Mouse (Mus musculus) layer of hippocampus, adult 2 months (tissue): ENCODE results near the gene Cracr2b. TPM values are rescaled to one million over a fixed set of nuclear protein-coding genes. Genes with fewer than 3 reads are reported as not detected.

ENCODE experiments used
- DNase-seq, 2 experiments: peaks; one replicate each; pipeline ENCODE4 v3.0.0; 2022; ENCODE audit warnings: low spot score in 2 of 2
- H3K27ac ChIP-seq: fragments of 200-600 bp; 2 replicates; pipeline ENCODE4 v1.8.1; 2022
- H3K4me3 ChIP-seq: fragments of 200-600 bp; 2 replicates; pipeline ENCODE4 v1.8.1; 2022; ENCODE audit warnings: mild to moderate bottlenecking
- CTCF ChIP-seq: fragments of 200-600 bp; conservative IDR thresholded peaks from 2 replicates; pipeline ENCODE4 v1.8.1; 2022; ENCODE audit warnings: antibody characterized with exemption, mild to moderate bottlenecking, moderate library complexity
- long read RNA-seq, 2 experiments: library from polyadenylated mRNA; stranded (forward); transcript quantifications; one replicate each; pipeline ENCODE4 v2.0.0; 2021; ENCODE audit warnings: borderline mapping rate in 2 of 2
- total RNA-seq, 2 experiments: library from RNA; stranded (reverse); gene quantifications; 2 replicates each; pipeline ENCODE4 v1.2.3; 2021

Gene Cracr2b
- total RNA-seq, result 1 to 10 TPM; 4.1 to 6.7 TPM
- long read RNA-seq, experiment 1, partial matches to known transcripts, result 1 of 3 reads
- long read RNA-seq, experiment 1, other reads (novel, unspliced or antisense), result 2 of 3 reads
- long read RNA-seq, experiment 2, partial matches to known transcripts, result 2 of 4 reads
- long read RNA-seq, experiment 2, other reads (novel, unspliced or antisense), result 2 of 4 reads

DNA sequence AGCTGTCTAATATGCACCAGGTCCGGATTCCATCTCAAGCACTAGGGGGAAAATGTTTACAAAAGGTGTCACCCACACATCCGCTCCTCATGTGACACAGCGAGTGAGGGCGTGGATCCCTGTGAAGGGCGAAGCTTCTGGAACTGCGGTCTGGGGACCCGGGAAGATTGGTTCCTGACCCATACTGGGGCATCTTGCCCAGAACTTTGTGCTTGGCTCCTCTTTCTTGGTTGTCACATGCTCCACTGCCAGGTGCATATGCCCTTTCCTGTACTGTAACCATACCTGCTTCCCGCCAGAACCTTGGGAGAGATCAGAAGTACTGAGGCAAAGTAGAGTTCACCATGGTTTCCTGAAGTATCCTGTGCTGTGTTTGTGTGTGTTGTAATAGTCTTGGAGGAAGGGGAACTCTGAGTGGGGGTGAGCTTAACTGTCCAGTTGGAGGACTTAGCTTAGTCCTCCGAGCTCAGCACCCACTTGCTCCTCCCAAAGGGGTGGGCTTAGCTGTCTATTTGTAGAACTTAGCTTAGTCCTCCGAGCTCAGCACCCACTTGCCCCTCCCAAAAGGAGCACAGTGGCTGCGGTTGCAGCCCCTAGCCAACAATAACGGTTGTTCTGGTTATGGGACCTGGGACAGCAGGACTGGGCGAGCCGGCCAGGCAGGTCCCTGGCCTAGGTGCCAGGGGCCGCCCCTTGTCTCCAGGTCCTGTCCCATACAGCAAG is at the start of gene Cracr2b:
Cracr2b (plus strand) TSS at position 704 of the 723 bp plus-strand sequence.
- peak within 1 kb of the TSS; percentile 78 for H3K27ac ChIP-seq
- H3K4me3 ChIP-seq, result peak within 1 kb of the TSS; percentile 48
- no peak for DNase-seq
- no peak for TF ChIP-seq CTCF

DNA sequence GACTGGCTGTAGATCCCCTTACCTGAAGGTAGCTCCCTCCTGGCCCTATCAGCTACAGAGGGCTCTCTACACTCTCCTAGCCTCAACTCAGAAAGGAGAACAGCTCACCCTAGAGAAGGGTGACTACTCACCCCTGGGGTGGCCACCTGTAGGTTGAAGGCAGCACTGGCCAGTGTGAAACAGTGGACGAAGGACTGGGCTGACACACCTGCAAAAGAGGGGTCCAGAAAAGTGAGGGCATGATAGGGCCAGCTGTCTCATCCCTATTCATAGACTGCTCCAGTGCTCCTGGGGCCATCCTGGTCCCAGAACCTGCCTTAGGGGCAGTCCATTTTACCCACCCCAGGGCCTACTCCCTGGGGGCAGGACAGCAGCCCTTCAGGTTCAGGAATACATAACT is 49.2 kb upstream of the Cracr2b start:
- DNase-seq, result no peak
- Histone ChIP-seq H3K27ac (no peak overlapping the region), H3K4me3 (no peak overlapping the region)
- no peak for TF ChIP-seq CTCF

DNA sequence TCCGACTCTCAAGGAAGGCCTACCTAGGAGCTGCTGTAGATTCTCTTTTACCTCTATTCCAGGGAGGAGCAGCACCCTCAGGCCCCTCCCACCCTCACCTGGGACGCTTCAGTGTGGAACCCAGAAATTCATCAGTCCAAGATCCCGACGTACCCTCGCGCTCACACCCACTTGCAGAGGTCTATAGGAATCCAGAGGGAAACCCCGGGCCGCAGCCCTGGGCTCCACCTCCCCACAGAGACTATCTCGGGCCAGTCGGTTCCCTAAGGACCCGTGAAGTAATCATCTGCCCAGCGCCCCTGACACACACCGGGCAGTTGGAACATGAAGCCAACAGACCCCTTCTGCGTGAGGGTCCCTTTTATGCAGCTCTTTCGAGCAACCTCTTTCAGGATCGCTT is 47.6 kb upstream of the Cracr2b start:
- no peak for DNase-seq
- Histone ChIP-seq H3K27ac (peak overlapping the region; percentile 93), H3K4me3 (peak overlapping the region; percentile 99)
- no peak for TF ChIP-seq CTCF

DNA sequence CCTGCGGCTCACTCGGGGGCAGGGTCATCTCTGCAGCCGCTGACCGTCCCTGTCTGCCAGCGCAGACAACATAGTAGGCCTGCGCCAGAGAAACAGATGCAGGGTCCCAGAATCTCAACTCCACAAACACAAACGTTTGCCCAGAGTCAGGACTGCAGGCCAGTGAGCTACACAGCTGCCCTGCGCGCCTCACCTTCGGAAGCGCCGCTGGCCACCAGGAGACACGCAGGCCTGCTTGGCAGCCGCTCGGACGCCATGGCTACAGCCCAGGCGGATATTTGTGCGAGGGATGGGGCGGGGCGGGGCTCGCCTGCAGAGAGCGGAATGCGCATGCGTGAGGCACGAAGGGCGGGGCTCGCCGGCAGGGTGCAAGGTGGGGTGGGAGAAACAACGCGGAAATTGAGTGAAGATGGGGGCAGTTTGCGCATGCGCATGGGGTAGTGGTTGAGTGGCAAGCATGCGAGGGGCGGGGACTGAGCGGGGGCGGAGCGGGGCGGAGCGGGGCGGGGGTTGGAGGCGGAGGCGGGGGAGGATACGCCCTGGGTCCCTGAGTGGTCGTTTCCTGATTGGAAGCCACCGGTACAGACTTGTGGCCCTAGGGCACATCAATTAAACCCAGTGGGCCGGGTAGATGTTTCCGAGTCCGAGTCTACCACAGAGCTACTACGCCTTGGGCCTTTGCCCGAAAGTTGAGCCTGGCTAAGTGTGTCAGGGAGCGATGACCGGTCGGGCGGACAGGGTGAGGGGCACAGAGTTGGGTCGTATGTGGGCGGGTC is 46.9 kb upstream of the Cracr2b start, which contains the start of gene Gatd1:
Gatd1 (minus strand) TSS at position 328 of the 776 bp plus-strand sequence.
- peak; percentile 37 for TF ChIP-seq CTCF
- Histone ChIP-seq H3K4me3 (peak within 1 kb of the TSS; percentile 99), H3K27ac (peak within 1 kb of the TSS; percentile 94)
- DNase-seq, result peak; percentile 99 to 100

DNA sequence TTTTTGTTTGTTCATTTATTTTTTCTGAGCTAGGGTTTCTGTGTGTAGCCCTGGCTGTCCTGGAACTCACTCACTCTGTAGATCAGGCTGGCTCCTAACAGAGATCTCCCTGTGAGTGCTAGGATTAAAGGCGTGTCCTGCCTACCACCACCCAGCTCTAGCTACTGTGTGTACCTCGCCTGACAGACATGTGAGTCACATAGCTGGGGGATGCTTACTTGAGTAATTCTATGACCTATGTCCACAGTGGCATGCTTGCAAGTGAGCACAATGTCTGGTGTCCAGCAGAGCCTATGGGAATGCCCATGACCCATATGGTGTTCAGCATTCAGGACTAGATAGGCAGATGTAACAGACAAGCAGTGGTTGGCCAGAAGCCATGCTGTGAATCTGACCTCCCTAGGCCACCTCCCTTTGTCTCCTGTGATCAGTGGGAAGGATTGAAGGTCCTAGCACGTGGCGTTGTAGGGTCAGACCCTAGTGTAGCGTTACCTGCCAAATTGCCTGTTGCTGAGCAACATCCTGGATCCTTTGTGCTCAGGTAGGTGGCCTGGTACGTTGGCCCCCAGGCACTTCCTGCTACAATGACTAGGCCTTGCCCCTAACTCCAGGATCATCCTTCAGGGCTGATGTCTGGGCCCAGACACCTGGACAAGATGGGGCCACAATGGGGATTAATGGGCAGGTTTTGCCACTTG is 44.6 kb upstream of the Cracr2b start:
- DNase-seq, result no peak
- no peak for TF ChIP-seq CTCF
- Histone ChIP-seq H3K27ac (no peak overlapping the region), H3K4me3 (no peak overlapping the region)

DNA sequence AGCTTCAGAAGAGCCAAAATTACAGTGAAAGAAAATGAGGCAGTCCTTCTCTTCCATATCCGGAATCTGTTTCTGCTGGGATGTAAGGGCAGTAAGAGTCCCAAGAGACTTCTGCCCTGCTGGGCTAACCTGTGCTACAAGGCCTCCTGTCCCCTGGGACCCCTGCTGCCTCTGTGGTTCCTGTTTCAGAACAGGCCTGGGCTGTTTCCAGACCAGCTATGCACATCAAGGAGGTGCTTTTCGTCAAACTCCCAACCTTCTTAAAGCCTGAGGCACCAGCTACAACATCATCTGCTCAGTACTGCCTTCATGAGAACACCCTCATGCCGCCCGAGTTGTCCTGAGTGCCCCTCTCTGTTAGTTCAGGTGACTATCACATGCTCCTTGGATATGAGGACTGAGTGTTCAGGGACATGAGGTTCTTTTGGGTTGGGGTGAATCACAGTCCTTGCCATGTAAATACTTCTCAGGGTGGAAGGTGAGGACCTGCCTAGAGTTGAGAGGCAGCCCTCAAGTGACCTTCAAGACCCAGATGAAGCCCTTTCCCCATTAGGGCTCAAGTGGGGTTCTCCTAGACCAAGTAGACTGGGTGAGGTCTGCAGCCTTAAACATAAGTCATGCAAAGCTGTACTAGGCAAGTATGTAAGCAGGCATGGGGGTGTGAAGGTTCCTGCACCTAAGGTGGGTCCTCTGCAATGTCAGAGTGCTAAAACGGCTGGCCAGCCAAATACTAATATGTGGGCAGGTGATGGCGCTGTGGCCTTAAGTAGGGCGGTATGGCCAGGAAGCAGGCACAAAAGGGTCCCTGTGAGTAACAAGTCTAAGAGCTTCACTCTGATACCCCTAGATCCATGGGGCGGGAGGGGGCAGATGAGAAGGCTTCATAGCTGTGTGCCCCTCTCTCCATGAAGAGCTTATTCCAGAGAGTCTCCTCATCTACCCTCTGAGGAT is 42.9 kb upstream of the Cracr2b start:
- Histone ChIP-seq H3K27ac (no peak overlapping the region), H3K4me3 (no peak overlapping the region)
- peak; percentile 16; the same call in 1 of the 2 replicates for TF ChIP-seq CTCF
- no peak for DNase-seq

DNA sequence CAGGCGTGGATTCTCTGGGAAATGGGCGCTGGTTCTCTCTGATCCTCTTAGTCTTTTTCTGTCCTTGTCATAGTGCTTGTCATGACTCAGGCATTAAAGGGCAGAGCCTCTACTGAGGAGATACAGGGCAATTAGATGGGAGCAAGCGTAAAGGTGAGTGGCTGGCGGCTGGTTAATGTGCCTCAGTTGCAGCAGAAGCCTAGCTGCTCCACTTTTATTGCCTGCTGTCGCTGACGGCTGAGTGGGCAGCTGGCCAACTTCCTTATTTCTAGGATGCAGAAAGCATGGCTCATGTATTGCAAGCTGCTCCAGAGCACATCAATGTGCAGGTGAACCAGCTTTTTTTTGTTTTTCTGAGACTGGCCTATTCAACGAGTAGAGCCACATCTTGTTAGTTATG is 41.9 kb upstream of the Cracr2b start:
- Histone ChIP-seq H3K4me3 (no peak overlapping the region), H3K27ac (peak overlapping the region; percentile 14; the same call in 1 of the 2 replicates)
- TF ChIP-seq CTCF, result no peak
- peak in 1 of 2 experiments; percentile 61 for DNase-seq

DNA sequence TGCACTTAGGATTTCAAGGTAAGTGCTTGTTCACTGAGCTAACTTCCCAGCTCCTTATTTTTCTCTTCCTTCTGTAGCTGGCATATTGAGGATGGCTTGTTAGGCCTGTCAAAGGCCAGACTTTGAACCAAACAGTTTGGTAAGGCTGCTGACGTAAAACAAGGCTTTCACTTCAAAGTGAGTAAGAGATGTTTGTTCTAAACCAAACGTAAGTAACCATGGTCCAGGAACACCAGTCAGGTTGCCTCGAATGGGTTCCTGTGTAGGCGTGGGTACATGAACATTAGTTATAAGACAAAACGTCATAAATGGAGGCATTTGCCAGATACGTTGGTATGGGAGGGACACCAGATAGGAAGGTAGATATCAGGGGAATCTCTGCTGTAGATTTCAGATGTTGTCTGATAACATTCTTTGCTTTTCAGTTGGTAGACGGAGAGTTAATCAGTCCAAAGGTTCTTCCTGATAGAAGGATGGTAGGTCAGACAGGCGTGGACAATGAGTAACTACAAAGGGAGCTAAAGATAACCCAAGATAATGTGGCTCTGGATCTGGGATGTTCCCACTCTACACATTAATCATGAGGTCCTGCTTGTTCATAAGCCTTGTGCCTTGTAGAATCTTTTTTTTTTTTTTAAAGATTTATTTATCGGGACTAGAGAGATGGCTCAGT is 40.7 kb upstream of the Cracr2b start:
- no peak for TF ChIP-seq CTCF
- Histone ChIP-seq H3K4me3 (no peak overlapping the region), H3K27ac (no peak overlapping the region)
- DNase-seq, result no peak

DNA sequence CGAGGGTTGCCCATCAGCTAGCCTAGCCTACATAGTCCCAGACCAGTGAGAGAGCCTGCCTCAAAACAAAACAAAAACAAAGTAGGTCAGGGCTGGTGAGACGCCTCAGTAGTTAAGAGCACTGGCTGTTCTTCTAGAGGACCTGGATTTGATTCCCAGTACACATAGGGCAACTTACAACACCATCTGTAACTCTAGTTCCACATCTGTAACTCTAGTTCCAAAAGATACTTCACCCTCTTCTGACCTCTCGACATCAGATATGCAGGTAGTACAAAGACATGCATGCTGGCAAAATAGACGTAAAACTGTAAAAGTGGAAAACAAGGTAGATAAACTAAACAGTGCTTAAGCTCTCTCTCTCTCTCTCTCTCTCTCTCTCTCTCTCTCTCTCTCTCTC is 37.1 kb upstream of the Cracr2b start:
- TF ChIP-seq CTCF, result no peak

DNA sequence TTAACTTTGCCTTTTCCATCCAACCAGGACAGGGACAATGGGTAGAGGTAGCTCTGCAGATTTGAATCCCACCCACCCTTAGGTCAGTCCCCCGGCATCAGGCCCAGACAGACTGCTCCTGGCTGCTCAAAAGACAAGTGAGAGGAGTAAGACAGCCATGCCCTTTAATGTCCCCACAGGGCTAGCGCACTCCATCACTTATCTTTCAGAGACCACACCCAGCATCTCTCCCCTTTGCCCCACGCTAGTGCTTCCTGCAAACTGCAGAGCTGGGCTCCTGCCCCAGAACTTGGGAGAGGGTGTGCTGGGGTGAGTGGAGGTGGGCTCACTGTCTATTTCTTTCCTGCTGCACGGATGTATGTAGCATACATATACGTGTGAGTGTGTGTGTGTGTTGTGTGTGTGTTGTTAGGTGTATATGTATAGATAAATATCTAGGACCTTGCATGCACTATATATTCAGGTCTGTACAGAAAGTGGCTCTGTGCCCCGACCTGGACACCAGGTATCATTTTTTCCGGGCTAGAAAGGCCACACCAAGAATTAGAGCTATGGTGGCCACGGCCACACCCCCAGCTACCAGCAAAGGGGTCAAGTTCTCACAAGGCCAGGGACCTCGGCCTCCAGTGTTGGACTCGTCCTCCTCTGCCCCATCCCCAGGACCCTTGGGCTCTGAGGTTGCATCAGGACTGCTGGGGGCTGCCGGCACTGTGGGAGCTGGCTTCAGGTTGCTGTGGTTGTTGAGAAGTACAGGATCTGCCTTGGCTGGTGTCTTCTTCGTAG is 33.8 kb upstream of the Cracr2b start:
- no peak for DNase-seq
- H3K27ac ChIP-seq, result no peak overlapping the region
- TF ChIP-seq CTCF, result no peak
- no peak overlapping the region for H3K4me3 ChIP-seq

More for the DNA sequence above, 37.1 kb upstream of the Cracr2b start:
- DNase-seq, result no peak
- Histone ChIP-seq H3K27ac (no peak overlapping the region), H3K4me3 (no peak overlapping the region)
